Mouse (Mus musculus) intestine, embryonic 16.5 days (tissue): ENCODE data around the gene Tigd3. TPM values are rescaled to one million over a fixed set of nuclear protein-coding genes. Genes with fewer than 3 reads are reported as not detected.
A peak's percentile ranks its signal among the peaks of the same experiment; 100 is the strongest.

Experiments used
- ATAC-seq: fragments of 200-750 bp; cut with Nextera tagmentation; 2 replicates; pipeline ENCODE4 v1.8.0; 2017; ENCODE audit warnings: moderate TSS enrichment, moderate library complexity
- H3K27ac ChIP-seq: fragments of 300-500 bp; sonication (generic); 2 replicates; pipeline ENCODE4 v1.5.1; 2014; ENCODE audit warnings: mild to moderate bottlenecking, low read length
- H3K27me3 ChIP-seq: fragments of 300-500 bp; sonication (generic); replicated peaks from 2 replicates; pipeline ENCODE4 v1.6.1; 2014; ENCODE audit warnings: low read length, control low read depth, mixed read lengths; ENCODE audit not compliant: control insufficient read depth, insufficient read depth
- H3K36me3 ChIP-seq: fragments of 300-500 bp; sonication (generic); 2 replicates; pipeline ENCODE4 v1.6.1; 2014; ENCODE audit warnings: low read length, control low read depth; ENCODE audit not compliant: control insufficient read depth, insufficient read depth
- H3K4me1 ChIP-seq: fragments of 300-500 bp; sonication (generic); 2 replicates; pipeline ENCODE4 v1.6.1; 2014; ENCODE audit warnings: low read length, control low read depth, mixed read lengths; ENCODE audit not compliant: control insufficient read depth, insufficient read depth
- H3K4me2 ChIP-seq: fragments of 300-500 bp; sonication (generic); 2 replicates; pipeline ENCODE4 v1.6.1; 2014; ENCODE audit warnings: low read depth, low read length, control low read depth
- H3K4me3 ChIP-seq: fragments of 300-500 bp; sonication (generic); 2 replicates; pipeline ENCODE4 v1.5.1; 2014; ENCODE audit warnings: mild to moderate bottlenecking, low read length
- H3K9ac ChIP-seq: fragments of 300-500 bp; sonication (generic); 2 replicates; pipeline ENCODE4 v1.6.1; 2014; ENCODE audit warnings: low read depth, low read length
- H3K9me3 ChIP-seq: fragments of 300-500 bp; sonication (generic); 2 replicates; pipeline ENCODE4 v1.6.1; 2016; ENCODE audit warnings: low read length, control low read depth; ENCODE audit not compliant: control insufficient read depth
- WGBS: fragments of 180-500 bp; shearing (Covaris S2); extraction: QIAGEN DNeasy Blood & Tissue Kit; methylation state at CpG from one replicate; pipeline ENCODE4 v1.1.7; 2014; 5-methylcytosine and 5-hydroxymethylcytosine counted together
- polyA plus RNA-seq: library from polyadenylated mRNA; unstranded; fragments of >200 nt; fragmentation: Nextera tagmentation; extraction: Ambion mirVana; gene quantifications from 2 replicates; pipeline ENCODE4 v1.2.1, GENCODE M21; 2015

Gene Tigd3
- polyA plus RNA-seq, 1 experiment from 2014 or later: 1.5 TPM

DNA sequence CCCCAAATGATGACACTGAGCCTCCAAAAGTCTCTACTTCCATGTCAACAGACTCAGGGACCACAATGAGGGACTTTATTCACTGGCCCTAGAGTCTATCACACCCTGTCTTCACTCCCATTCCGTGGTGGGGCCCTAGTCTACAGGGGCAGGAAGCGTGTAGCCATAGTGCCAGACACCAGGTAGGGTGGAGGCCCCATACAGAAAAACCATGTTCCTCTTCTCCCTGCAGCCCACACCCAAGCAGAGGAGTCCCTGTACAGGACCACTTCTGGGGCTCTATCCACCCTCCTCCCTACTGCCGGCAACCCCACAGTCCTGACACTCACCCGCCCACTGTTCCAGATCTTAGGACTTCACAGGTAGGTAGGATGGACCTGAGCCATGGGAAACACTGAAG, 21.4 kb downstream of the Tigd3 start:
- Histone ChIP-seq H3K4me3 (no peak overlapping the region), H3K36me3 (no peaks in the 10 kb centered on the region), H3K9me3 (no peaks in the 10 kb centered on the region), H3K27ac (no peak overlapping the region), H3K4me2 (no peak overlapping the region), H3K4me1 (peaks cover 34% of the 10 kb centered on the region), H3K9ac (no peak overlapping the region), H3K27me3 (no peaks in the 10 kb centered on the region)
- WGBS: 86% methylated on average over 4 of the region's 4 CpGs
- no peak for ATAC-seq

DNA sequence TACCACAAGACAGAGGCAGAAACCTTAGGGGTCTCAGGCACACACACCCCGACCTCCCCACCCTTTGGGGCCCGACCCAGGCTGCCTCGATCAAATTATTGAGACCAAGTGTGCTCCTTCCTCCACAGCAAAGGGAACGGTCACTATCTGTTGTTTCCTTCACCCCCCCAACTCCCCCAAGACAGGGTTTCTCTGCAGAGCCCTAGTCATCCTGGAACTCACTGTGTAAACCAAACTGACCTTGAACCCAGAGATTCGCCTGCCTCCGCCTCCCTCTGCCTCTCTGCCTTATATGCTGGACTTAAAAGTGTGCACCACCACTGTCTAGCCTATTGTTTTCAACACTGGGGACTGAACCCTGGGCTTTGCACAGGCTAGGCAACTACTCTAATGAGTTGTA, 22.3 kb downstream of the Tigd3 start:
- Histone ChIP-seq H3K27me3 (no peaks in the 10 kb centered on the region), H3K27ac (peak overlapping the region; percentile 54; the same call in 1 of the 2 replicates), H3K4me1 (peaks cover 34% of the 10 kb centered on the region), H3K9ac (peak overlapping the region; percentile 56; the same call in 1 of the 2 replicates), H3K36me3 (0 out of 2 replicates have a peak, but pooled peaks cover 3% of the 10 kb centered on the region), H3K9me3 (no peaks in the 10 kb centered on the region), H3K4me3 (no peak overlapping the region), H3K4me2 (peak overlapping the region; percentile 31; the same call in 1 of the 2 replicates)
- 38% methylated on average over 6 of the region's 6 CpGs for WGBS
- ATAC-seq: no peak

DNA sequence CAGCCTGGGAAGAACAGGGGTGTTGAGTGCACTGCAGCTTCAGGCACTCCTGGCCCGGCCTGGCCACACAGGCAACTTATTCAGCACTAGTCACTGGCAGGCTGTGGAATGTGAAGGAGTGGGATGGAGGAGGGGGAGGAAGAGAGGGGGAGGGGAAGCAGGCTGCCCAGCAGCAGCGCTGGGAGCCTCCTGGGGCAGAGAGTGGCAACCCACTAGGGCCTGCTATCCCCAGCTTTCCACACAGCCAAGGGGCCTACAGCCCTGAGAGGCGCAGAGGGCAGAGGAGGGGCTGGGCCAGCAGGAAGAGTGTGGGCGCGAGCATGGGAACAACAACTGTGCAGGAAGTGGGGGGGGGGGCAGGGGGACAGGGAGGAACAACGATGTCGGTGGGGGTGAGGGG, 22.7 kb downstream of the Tigd3 start:
- Histone ChIP-seq H3K27me3 (no peaks in the 10 kb centered on the region), H3K4me2 (peak overlapping the region; percentile 31; the same call in 1 of the 2 replicates), H3K36me3 (0 out of 2 replicates have a peak, but pooled peaks cover 3% of the 10 kb centered on the region), H3K4me3 (no peak overlapping the region), H3K27ac (peak overlapping the region; percentile 54), H3K9me3 (no peaks in the 10 kb centered on the region), H3K4me1 (peaks cover 34% of the 10 kb centered on the region), H3K9ac (peak overlapping the region; percentile 56)
- ATAC-seq: peak; percentile 39
- WGBS: 9% methylated on average over 7 of the region's 7 CpGs

DNA sequence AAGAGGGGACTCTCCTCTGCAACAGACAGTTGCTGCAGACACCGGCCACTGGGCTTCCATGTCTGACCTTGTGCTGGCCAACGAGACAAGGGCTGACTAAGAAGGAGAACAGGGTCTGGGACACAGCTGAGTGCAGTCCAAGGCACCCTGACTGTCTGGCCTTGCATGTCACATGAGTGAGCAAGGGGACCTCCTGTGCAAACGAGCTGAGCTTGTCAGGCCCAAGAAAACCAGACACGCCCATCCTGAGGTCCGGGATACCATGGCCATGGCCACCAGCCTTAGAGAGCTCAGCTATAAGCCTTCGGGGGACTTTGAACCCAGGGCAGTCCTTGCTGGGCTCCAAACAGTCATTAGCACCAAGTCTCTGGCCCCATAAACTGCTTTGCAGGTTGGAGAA, 25.9 kb downstream of the Tigd3 start:
- peaks cover 16% of the 10 kb centered on the region for H3K36me3 ChIP-seq
- 73% methylated on average over 6 of the region's 6 CpGs for WGBS
- H3K27me3 ChIP-seq: no peaks in the 10 kb centered on the region
- H3K4me1 ChIP-seq: peaks cover 19% of the 10 kb centered on the region
- H3K27ac ChIP-seq: peak overlapping the region; percentile 52; the same call in 1 of the 2 replicates
- no peak overlapping the region for H3K4me2 ChIP-seq
- no peak overlapping the region for H3K9ac ChIP-seq
- H3K4me3 ChIP-seq: no peak overlapping the region
- H3K9me3 ChIP-seq: no peaks in the 10 kb centered on the region
- peak; percentile 82 for ATAC-seq

DNA sequence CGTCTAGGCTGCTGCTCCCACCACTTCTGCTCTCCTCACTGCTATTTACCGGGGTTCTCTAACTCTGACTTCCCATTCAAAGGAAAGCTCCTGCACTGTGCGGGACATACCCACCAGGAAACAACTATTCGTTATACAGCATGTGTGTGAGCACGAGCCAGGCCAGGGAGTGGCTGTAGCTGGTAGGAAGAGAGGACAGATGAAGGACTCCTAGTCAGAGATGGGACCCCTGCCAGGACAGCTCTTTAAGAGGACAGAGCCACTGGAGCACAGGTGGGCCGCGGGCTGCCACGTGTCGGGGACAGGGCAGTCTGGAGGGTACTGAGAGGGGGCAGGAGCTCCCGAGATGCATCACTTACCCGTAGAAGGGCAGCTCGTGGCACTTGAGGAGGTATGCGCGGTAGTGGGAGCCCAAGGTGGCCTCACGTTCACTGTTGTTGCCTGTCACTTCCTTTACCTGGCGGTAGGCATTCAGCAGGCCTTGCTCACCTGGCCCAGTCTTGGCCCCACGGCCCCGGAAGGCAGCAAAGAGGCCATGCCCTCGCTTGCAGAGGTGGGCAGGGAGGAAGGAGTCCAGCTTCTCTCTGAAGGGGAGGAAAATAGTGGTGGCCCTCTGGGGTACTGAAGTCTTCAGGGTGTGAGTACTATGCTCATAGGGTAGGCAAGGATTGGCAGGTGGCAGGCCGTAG, 29.1 kb downstream of the Tigd3 start:
- Histone ChIP-seq H3K27ac (no peak overlapping the region), H3K4me2 (no peak overlapping the region), H3K9ac (0 out of 2 replicates have a peak overlapping the region, but pooled peaks have one; percentile 34), H3K4me3 (no peak overlapping the region), H3K27me3 (no peaks in the 10 kb centered on the region), H3K36me3 (peaks cover 34% of the 10 kb centered on the region), H3K9me3 (no peaks in the 10 kb centered on the region), H3K4me1 (0 out of 2 replicates have a peak, but pooled peaks cover 5% of the 10 kb centered on the region)
- ATAC-seq: no peak
- WGBS: 91% methylated on average over 20 of the region's 20 CpGs

DNA sequence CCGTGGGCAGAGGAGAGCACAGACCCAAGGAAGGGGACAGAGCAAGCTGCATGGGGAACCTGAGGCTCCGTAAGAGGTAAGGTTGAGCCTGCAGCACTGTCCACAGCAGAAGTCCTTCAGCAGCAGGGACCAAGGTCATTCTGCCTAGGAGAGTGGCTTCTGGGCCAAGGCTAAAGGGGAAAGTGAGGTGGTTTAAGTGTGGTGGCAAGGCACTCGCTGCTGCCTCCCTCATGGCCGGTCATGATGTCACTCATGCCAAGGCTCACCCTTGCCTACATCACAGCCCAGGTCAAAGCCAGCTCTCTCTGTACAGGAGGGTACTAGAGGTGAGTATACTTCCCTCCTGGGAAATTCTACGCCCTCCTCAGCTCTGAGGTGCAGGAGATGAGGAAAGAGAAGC, 30.2 kb downstream of the Tigd3 start:
- H3K9me3 ChIP-seq: no peaks in the 10 kb centered on the region
- H3K36me3 ChIP-seq: peaks cover 38% of the 10 kb centered on the region
- H3K27me3 ChIP-seq: no peaks in the 10 kb centered on the region
- H3K4me1 ChIP-seq: 0 out of 2 replicates have a peak, but pooled peaks cover 5% of the 10 kb centered on the region
- ATAC-seq: no peak
- no peak overlapping the region for H3K9ac ChIP-seq
- H3K4me2 ChIP-seq: no peak overlapping the region
- H3K27ac ChIP-seq: no peak overlapping the region
- WGBS: 96% methylated on average over 5 of the region's 5 CpGs
- no peak overlapping the region for H3K4me3 ChIP-seq

DNA sequence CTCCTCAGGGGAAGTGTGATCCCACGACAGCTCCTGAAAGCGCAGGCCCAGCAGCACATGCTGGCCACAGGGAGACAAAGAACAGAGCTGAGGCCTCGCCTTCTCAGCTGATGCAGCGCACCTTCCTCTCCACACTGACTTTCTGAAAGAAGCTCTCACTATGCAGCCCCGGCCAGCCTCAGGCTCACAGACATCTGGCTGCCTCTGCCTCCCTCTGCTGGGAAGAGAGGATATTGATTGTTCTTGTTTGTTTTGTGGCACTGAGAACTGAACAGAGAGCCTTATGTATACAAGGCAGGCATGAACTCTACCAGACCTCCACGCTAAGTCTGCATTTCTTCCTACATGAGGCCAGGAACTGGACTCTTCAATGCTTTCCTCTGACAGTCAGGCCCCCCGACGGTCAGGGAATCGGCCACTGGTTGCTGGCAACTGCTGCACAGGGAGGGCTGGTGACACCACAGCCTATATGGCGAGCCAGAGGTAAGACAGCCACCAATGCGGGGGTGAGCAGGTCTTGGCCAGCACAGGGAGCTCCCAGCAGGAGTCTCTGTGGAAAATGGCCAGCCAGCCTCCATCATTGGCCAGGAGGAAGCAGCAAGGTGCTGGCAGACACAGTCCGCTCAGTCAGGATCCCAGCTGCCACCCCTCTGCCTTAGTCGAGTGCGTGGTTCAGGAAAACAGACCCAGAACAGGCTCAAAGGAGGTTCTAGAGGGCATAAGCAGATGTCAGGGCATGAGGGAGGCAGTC, 31.4 kb downstream of the Tigd3 start:
- WGBS: 98% methylated on average over 14 of the region's 14 CpGs
- Histone ChIP-seq H3K4me2 (no peak overlapping the region), H3K27me3 (no peaks in the 10 kb centered on the region), H3K9me3 (no peaks in the 10 kb centered on the region), H3K4me3 (no peak overlapping the region), H3K4me1 (no peaks in the 10 kb centered on the region), H3K9ac (no peak overlapping the region), H3K27ac (no peak overlapping the region), H3K36me3 (peaks cover 42% of the 10 kb centered on the region)
- ATAC-seq: no peak

DNA sequence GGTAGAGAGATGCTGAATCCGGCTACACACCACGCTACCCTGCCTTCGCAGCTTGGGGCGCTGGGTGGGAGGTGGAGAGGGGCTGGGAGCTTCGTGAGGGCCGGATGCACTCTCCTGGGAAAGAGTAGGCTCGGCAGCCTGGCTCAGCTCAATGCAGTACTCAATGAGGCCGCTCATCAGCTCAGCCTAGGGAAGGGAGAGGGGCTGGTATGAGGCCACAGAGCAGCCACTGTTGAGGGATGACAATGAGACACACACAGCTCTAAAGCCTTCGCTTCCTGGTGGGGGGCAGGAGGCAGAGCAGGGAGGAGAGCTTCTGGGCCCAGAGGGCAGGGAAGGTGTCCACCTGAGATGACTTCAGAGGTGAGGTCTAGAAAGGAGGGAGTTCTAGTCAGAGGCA, 37.3 kb downstream of the Tigd3 start:
- Histone ChIP-seq H3K4me2 (no peak overlapping the region), H3K27ac (no peak overlapping the region), H3K4me1 (peaks cover 11% of the 10 kb centered on the region), H3K27me3 (no peaks in the 10 kb centered on the region), H3K9ac (no peak overlapping the region), H3K36me3 (peaks cover 14% of the 10 kb centered on the region), H3K9me3 (no peaks in the 10 kb centered on the region), H3K4me3 (no peak overlapping the region)
- 84% methylated on average over 9 of the region's 9 CpGs for WGBS
- ATAC-seq: no peak

DNA sequence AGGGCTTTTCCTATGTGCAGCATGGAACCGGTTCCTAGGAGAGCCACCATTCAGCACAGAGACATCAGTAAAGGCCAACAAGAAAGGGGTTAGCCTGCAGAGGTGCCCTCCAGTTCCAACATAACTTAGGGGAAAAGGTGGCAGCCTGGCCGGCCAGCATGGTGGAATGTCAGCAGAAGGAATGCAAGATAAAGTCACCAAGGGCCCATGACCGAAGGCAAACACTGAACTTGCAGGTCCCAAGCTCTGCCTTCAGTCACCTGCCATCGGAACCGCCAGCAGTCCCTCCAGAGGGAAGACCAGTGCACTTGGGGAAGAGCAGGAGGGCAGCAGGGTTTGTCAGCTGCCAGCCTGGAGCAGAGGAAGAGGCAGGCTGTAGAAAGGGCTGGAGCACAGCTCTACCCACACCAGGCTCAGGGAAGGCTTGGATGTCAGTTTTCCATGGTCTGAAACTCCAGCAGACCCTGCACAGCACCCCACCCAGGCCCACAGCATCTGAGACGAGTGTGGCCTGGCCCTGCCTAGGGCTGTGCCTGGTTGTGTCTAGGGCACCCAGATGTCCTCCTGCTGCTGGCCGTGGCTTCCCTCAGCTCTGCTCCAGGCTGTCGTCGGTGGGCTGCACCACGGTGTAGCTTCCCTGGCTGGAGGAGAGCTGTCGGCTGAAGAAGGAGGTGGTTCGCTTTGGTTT, 41.8 kb downstream of the Tigd3 start:
- Histone ChIP-seq H3K4me1 (peaks cover 48% of the 10 kb centered on the region), H3K27me3 (no peaks in the 10 kb centered on the region), H3K27ac (peak overlapping the region; percentile 60), H3K4me2 (peak overlapping the region; percentile 6; the same call in 1 of the 2 replicates), H3K4me3 (no peak overlapping the region), H3K36me3 (no peaks in the 10 kb centered on the region; the same call in 1 of the 2 replicates), H3K9ac (peak overlapping the region; percentile 42), H3K9me3 (no peaks in the 10 kb centered on the region)
- WGBS: 78% methylated on average over 12 of the region's 12 CpGs
- ATAC-seq: no peak
